Mouse (Mus musculus) liver, embryonic 14.5 days (tissue): ENCODE results near the gene Plxna4.

Experiments
- CTCF ChIP-seq: IDR thresholded peaks from 2 replicates; pipeline ENCODE4 v1.5.1; 2016; ENCODE audit warnings: antibody characterized with exemption, low read depth, control low read depth
- EP300 ChIP-seq: IDR thresholded peaks from 2 replicates; pipeline ENCODE4 v1.6.1; 2016; ENCODE audit warnings: antibody characterized with exemption, low read depth

GRCm38 (mm10) chr6:32388276-32388675, 199.7 kb downstream of the Plxna4 start:
- TF ChIP-seq CTCF = no peak
- no peak for TF ChIP-seq EP300
